Mouse (Mus musculus) 3T3-L1 (cell line): ENCODE measurements at regions not wholly inside any gene's neighbourhood (a gene's known extent, or its start where the extent isn't known, plus 50 kb on each side); places are given as distances from the start of the nearest gene placed in this dataset.

ENCODE experiments used
- DNase-seq: peaks from one replicate; pipeline ENCODE4 v3.0.0-alpha.2; 2015; ENCODE audit warnings: low read depth, low spot score

GRCm38 (mm10) chr7:124455659-124456058 lies 473.0 kb downstream of the Hs3st4 start:
- no peak for DNase-seq

- DNase-seq, result no peak
Measured at GRCm38 (mm10) chr7:124487326-124487725, 504.7 kb downstream of the Hs3st4 start.

- no peak for DNase-seq
Measured at GRCm38 (mm10) chr7:124491109-124491793, 508.6 kb downstream of the Hs3st4 start.

GRCm38 (mm10) chr7:124491851-124492390 lies 509.3 kb downstream of the Hs3st4 start:
- DNase-seq, result no peak

- DNase-seq, result no peak
Measured at GRCm38 (mm10) chr7:124500636-124501035, 518.0 kb downstream of the Hs3st4 start.

GRCm38 (mm10) chr7:124502760-124503159 lies 520.1 kb downstream of the Hs3st4 start:
- no peak for DNase-seq

- no peak for DNase-seq
Measured at GRCm38 (mm10) chr7:124549038-124549437, 566.4 kb downstream of the Hs3st4 start.

GRCm38 (mm10) chr7:124557213-124557612 lies 574.5 kb downstream of the Hs3st4 start:
- no peak for DNase-seq

GRCm38 (mm10) chr7:124570804-124571203 lies 588.1 kb downstream of the Hs3st4 start:
- DNase-seq, result no peak

GRCm38 (mm10) chr7:124573666-124574065 lies 591.0 kb downstream of the Hs3st4 start:
- DNase-seq, result no peak

GRCm38 (mm10) chr7:124581342-124581741 lies 598.7 kb downstream of the Hs3st4 start:
- DNase-seq, result no peak

- no peak for DNase-seq
Measured at GRCm38 (mm10) chr7:124585296-124585695, 602.6 kb downstream of the Hs3st4 start.

- DNase-seq, result no peak
Measured at GRCm38 (mm10) chr7:124591369-124591768, 608.7 kb downstream of the Hs3st4 start.

- no peak for DNase-seq
Measured at GRCm38 (mm10) chr7:124593462-124593861, 610.8 kb downstream of the Hs3st4 start.

- DNase-seq, result no peak
Measured at GRCm38 (mm10) chr7:124600767-124601166, 618.1 kb downstream of the Hs3st4 start.

- DNase-seq, result no peak
Measured at GRCm38 (mm10) chr7:124604581-124604980, 621.9 kb downstream of the Hs3st4 start.

- DNase-seq, result no peak
Measured at GRCm38 (mm10) chr7:124605978-124606377, 623.3 kb downstream of the Hs3st4 start.

GRCm38 (mm10) chr7:124607061-124607460 lies 624.4 kb downstream of the Hs3st4 start:
- DNase-seq, result no peak

- no peak for DNase-seq
Measured at GRCm38 (mm10) chr7:124610437-124610836, 627.8 kb downstream of the Hs3st4 start.

GRCm38 (mm10) chr7:124647131-124647530 lies 664.5 kb downstream of the Hs3st4 start:
- DNase-seq, result no peak

GRCm38 (mm10) chr7:124667180-124667968 lies 684.7 kb downstream of the Hs3st4 start:
- DNase-seq, result no peak

GRCm38 (mm10) chr7:124668058-124668457 lies 685.4 kb downstream of the Hs3st4 start:
- no peak for DNase-seq

- DNase-seq, result no peak
Measured at GRCm38 (mm10) chr7:124670477-124670876, 687.8 kb downstream of the Hs3st4 start.
